Mouse (Mus musculus) bone marrow, adult 2 months (tissue): ENCODE results near the gene Sell.

Experiments
- CTCF ChIP-seq: fragments of 200-500 bp; IDR thresholded peaks from 2 replicates; pipeline ENCODE4 v1.5.1; 2011; ENCODE audit warnings: low read length, control low read depth; ENCODE audit not compliant: control insufficient read depth, insufficient read depth
- POLR2A ChIP-seq: fragments of 200-500 bp; IDR thresholded peaks from 2 replicates; pipeline ENCODE4 v1.6.1; 2011; ENCODE audit warnings: low read depth, mild to moderate bottlenecking, control low read depth, low read length, borderline replicate concordance; ENCODE audit not compliant: control insufficient read depth

- TF ChIP-seq CTCF (no peak), POLR2A (no peak)
Observed at GRCm38 (mm10) chr1:164076441-164076840, 14.7 kb downstream of the Sell start.
